50 mouse cellular contexts compared by ENCODE assay signal in the genomic region with DNA sequence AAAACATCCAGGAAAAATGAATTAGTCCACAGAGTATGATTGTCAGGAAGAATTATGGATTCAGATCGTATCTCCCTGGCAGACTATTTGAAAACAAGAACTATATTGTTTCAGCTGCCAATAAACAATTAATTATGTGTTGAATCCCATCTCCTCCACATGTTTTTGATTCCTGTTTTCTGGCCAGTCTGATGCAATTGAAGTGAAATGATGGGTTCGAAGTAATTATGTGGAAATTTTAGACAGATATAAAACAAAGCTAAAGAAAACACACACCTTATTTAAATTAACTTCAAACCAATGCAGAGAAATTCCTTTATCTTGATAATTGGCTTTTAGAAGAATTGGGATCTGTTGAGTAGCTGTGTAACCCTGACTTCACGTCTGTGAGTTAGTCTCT. TPM values are rescaled to one million over a fixed set of nuclear protein-coding genes. Genes with fewer than 3 reads are reported as not detected.
"Had no signal": no experiment of that assay in that cellular context is flagged by ENCODE, and none has a peak within 500 bp of the region (broad histone marks: within the 10 kb centered on the region; RNA-seq: fewer than 3 reads in every experiment).

No protein-coding gene starts in this region.

- ATAC-seq: hindbrain, embryonic 16.5 days; hindbrain, postnatal 0 days; inflammation-experienced regulatory T-cells, adult 6 months; intestine, embryonic 15.5 days; intestine, embryonic 16.5 days; intestine, postnatal 0 days had no signal

- H3K27ac ChIP-seq: heart, embryonic 10.5 days; heart, embryonic 13.5 days; heart, embryonic 15.5 days; hindbrain, embryonic 10.5 days; hindbrain, embryonic 12.5 days; hindbrain, embryonic 13.5 days; hindbrain, embryonic 14.5 days; hindbrain, embryonic 15.5 days; hindbrain, postnatal 0 days; intestine, embryonic 15.5 days; kidney, embryonic 15.5 days; kidney, postnatal 0 days; layer of hippocampus, adult 2 months had no signal

- H3K9me3 ChIP-seq: heart, embryonic 10.5 days; heart, embryonic 12.5 days; heart, embryonic 13.5 days; heart, embryonic 15.5 days; hindbrain, embryonic 10.5 days; hindbrain, embryonic 12.5 days; hindbrain, embryonic 13.5 days; hindbrain, embryonic 15.5 days; intestine, embryonic 15.5 days; kidney, embryonic 15.5 days had no signal

- DNase-seq: heart, postnatal 10 days; heart, postnatal 36 days; heart, postnatal 4 days; kidney, adult 11 months; kidney, adult 18-20 months; kidney, adult 2 months; kidney, adult 8-10 months; kidney, adult 9 months; kidney, postnatal 10 days; kidney, postnatal 14 days; kidney, postnatal 25 days; kidney, postnatal 36 days; kidney, postnatal 4 days; layer of hippocampus, adult 9-11 months; layer of hippocampus, postnatal 36 days had no signal

- H3K4me3 ChIP-seq: heart, embryonic 10.5 days; heart, embryonic 12.5 days; heart, embryonic 13.5 days; heart, embryonic 15.5 days; hindbrain, embryonic 10.5 days; hindbrain, embryonic 12.5 days; hindbrain, embryonic 13.5 days; hindbrain, embryonic 15.5 days; intestine, embryonic 15.5 days; kidney, embryonic 15.5 days; layer of hippocampus, adult 2 months had no signal

- H3K36me3 ChIP-seq: heart, embryonic 10.5 days; heart, embryonic 12.5 days; heart, embryonic 13.5 days; heart, embryonic 15.5 days; hindbrain, embryonic 10.5 days; hindbrain, embryonic 12.5 days; hindbrain, embryonic 13.5 days; hindbrain, embryonic 15.5 days; intestine, embryonic 15.5 days; kidney, embryonic 15.5 days had no signal

- H3K4me1 ChIP-seq: heart, embryonic 10.5 days; heart, embryonic 12.5 days; heart, embryonic 13.5 days; heart, embryonic 15.5 days; hindbrain, embryonic 10.5 days; hindbrain, embryonic 12.5 days; hindbrain, embryonic 13.5 days; hindbrain, embryonic 15.5 days; intestine, embryonic 15.5 days; kidney, embryonic 15.5 days had no signal

- H3K9ac ChIP-seq: heart, embryonic 12.5 days; heart, embryonic 13.5 days; heart, embryonic 15.5 days; hindbrain, embryonic 12.5 days; hindbrain, embryonic 13.5 days; hindbrain, embryonic 14.5 days; hindbrain, embryonic 15.5 days; intestine, embryonic 15.5 days; kidney, embryonic 15.5 days had no signal

- H3K27me3 ChIP-seq: heart, embryonic 12.5 days; heart, embryonic 13.5 days; heart, embryonic 15.5 days; hindbrain, embryonic 12.5 days; hindbrain, embryonic 13.5 days; hindbrain, embryonic 15.5 days; intestine, embryonic 15.5 days; kidney, embryonic 15.5 days had no signal

- H3K4me2 ChIP-seq: heart, embryonic 11.5 days; heart, embryonic 12.5 days; heart, embryonic 13.5 days; heart, embryonic 15.5 days; hindbrain, embryonic 12.5 days; hindbrain, embryonic 13.5 days; hindbrain, embryonic 14.5 days; hindbrain, embryonic 15.5 days; intestine, embryonic 15.5 days; kidney, embryonic 15.5 days had no signal

RNA-seq across cellular contexts. Expression of gene 4933412E24Rik, which starts 14.3 kb away (rescaled TPM):
- total RNA-seq: heart, postnatal 10 days; heart, postnatal 25 days; heart, postnatal 36 days; heart, postnatal 4 days; hematopoietic stem cell, adult 5-6 weeks; hindbrain, postnatal 0 days; layer of hippocampus, adult 18-20 months; layer of hippocampus, adult 2 months; layer of hippocampus, adult 8-10 months; layer of hippocampus, postnatal 10 days; layer of hippocampus, postnatal 14 days; layer of hippocampus, postnatal 25 days; layer of hippocampus, postnatal 36 days; left cerebral cortex, adult 18-20 months had no signal
- polyA plus RNA-seq: heart, embryonic 10.5 days; heart, embryonic 11.5 days; heart, embryonic 12.5 days; heart, embryonic 13.5 days; heart, embryonic 14.5 days; heart, embryonic 15.5 days; heart, embryonic 16.5 days; heart, postnatal 0 days; hindbrain, embryonic 10.5 days; hindbrain, embryonic 11.5 days; hindbrain, embryonic 12.5 days; hindbrain, embryonic 13.5 days; hindbrain, embryonic 14.5 days; hindbrain, embryonic 15.5 days; hindbrain, embryonic 16.5 days; hindbrain, postnatal 0 days; inflammation-experienced regulatory T-cells, adult 6 months; intestine, embryonic 14.5 days; intestine, embryonic 15.5 days; intestine, embryonic 16.5 days; intestine, postnatal 0 days; kidney, adult 2 months; kidney, embryonic 14.5 days; kidney, embryonic 15.5 days; kidney, embryonic 16.5 days; kidney, postnatal 0 days; large intestine, adult 2 months had no signal
